Mouse (Mus musculus) midbrain, embryonic 16.5 days (tissue): Measurements from ENCODE around the gene Enox1. TPM values are rescaled to one million over a fixed set of nuclear protein-coding genes. Genes with fewer than 3 reads are reported as not detected.

ENCODE experiments used
- ATAC-seq: fragments of 200-750 bp; cut with Nextera tagmentation; 2 replicates; pipeline ENCODE4 v1.8.0; 2017; ENCODE audit warnings: moderate TSS enrichment
- H3K27ac ChIP-seq: fragments of 300-500 bp; sonication (generic); 2 replicates; pipeline ENCODE4 v1.5.1; 2014; ENCODE audit warnings: mild to moderate bottlenecking, low read length, mixed read lengths
- H3K27me3 ChIP-seq: fragments of 300-500 bp; sonication (generic); 2 replicates; pipeline ENCODE4 v1.6.1; 2014; ENCODE audit warnings: low read depth, low read length, mixed read lengths; ENCODE audit not compliant: control insufficient read depth, insufficient read depth
- H3K36me3 ChIP-seq: fragments of 300-500 bp; sonication (generic); 2 replicates; pipeline ENCODE4 v1.6.1; 2014; ENCODE audit warnings: mild to moderate bottlenecking, low read length, moderate library complexity, mixed read lengths; ENCODE audit not compliant: control insufficient read depth, insufficient read depth
- H3K4me1 ChIP-seq: fragments of 300-500 bp; sonication (generic); 2 replicates; pipeline ENCODE4 v1.6.1; 2014; ENCODE audit warnings: mild to moderate bottlenecking, low read length, mixed read lengths; ENCODE audit not compliant: control insufficient read depth, insufficient read depth
- H3K4me2 ChIP-seq: fragments of 300-500 bp; sonication (generic); 2 replicates; pipeline ENCODE4 v1.6.1; 2014; ENCODE audit warnings: mild to moderate bottlenecking, low read length, mixed read lengths
- H3K4me3 ChIP-seq: fragments of 300-500 bp; sonication (generic); 2 replicates; pipeline ENCODE4 v1.5.1; 2014; ENCODE audit warnings: low read depth, mild to moderate bottlenecking, low read length, moderate library complexity, mixed read lengths
- H3K9ac ChIP-seq: fragments of 300-500 bp; sonication (generic); 2 replicates; pipeline ENCODE4 v1.6.1; 2014; ENCODE audit warnings: low read depth, low read length, mixed read lengths
- H3K9me3 ChIP-seq: fragments of 300-500 bp; sonication (generic); replicated peaks from 2 replicates; pipeline ENCODE4 v1.6.1; 2014; ENCODE audit warnings: mild to moderate bottlenecking, low read length, mixed read lengths; ENCODE audit not compliant: control insufficient read depth, poor library complexity, severe bottlenecking
- WGBS: fragments of 180-500 bp; shearing (Covaris S2); extraction: QIAGEN DNeasy Blood & Tissue Kit; methylation state at CpG from one replicate; pipeline ENCODE4 v1.1.7; 2014; 5-methylcytosine and 5-hydroxymethylcytosine counted together
- polyA plus RNA-seq: library from polyadenylated mRNA; unstranded; fragments of >200 nt; fragmentation: Nextera tagmentation; extraction: Ambion mirVana; gene quantifications from 2 replicates; pipeline ENCODE4 v1.2.1, GENCODE M21; 2015

Enox1 gene
- polyA plus RNA-seq, 1 experiment from 2014 or later = 42.8 TPM

DNA sequence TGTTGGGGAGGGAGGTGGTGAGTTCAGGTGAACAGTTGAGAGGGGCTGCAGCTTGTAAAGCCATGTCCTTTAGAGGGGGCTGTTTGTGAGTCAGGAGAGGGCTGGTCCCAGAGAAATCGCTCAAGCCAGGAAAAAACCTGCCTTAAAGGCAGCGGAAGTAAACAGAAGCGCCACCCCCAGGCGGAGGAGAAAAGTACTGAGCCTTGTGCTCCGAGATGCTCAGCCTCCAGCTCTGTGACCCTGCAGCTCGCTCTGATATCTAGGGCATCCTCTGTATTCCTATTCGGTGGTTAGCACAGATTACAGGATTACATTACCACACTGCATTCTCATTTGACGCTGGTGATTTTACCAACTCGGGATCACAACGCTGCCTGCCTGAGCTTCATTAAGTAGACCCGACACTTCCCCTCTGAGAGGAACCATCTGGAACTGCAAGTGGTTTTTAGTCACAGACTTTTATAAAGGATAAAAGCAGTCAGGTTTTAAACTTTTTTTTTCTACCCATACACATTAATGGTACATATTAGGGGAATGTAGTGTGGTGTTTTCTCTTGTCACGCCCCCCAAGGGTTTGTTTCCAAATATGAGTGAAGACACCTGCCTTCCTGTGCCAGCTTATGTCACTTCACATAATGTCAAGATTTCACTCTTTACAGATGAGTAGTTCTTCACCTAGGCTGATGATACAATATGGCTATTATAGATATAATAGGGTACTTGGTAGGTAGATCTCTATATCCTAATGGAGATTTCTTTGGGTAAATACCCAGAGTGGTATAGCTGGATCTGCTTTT is 552.0 kb downstream of the Enox1 start:
- Histone ChIP-seq H3K4me1 (no peaks in the 10 kb centered on the region; the same call in 1 of the 2 replicates), H3K4me2 (no peak overlapping the region), H3K9me3 (no peaks in the 10 kb centered on the region), H3K4me3 (no peak overlapping the region), H3K36me3 (no peaks in the 10 kb centered on the region), H3K9ac (no peak overlapping the region), H3K27me3 (no peaks in the 10 kb centered on the region), H3K27ac (no peak overlapping the region)
- 49% methylated on average over 12 of the region's 12 CpGs for WGBS
- ATAC-seq = no peak

DNA sequence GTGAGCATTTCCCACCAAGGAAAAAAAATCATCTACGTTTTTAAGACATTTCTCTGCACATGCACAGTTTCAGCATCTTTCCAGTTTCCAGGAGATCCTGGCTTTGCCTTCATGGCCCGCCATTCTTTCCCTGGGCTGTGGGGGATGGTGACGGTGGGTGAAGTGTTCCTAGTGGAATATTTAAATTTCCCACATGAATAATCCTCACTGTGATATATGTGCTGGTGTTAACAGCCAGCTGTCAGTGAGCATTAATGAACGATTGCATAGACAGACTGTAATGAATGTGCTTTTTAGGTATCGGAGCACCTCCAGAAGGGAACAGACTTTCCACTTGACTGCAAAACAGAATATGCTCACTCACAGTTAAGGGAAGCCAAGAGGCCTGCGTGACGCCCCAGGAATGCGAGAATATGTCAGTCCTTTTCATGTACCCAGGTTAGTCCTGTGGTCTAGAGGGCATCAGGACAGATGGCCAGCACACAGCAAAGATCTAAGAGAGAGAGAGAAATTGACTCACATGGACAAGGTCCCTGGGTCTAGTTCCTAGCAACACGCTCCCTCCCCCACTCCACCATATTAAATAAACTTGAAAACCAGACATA is 558.5 kb downstream of the Enox1 start:
- WGBS = 63% methylated on average over 9 of the region's 9 CpGs
- no peak overlapping the region for H3K4me2 ChIP-seq
- no peak overlapping the region for H3K4me3 ChIP-seq
- H3K27me3 ChIP-seq = no peaks in the 10 kb centered on the region
- ATAC-seq = no peak
- H3K27ac ChIP-seq = no peak overlapping the region
- no peaks in the 10 kb centered on the region for H3K4me1 ChIP-seq
- H3K9ac ChIP-seq = no peak overlapping the region
- no peaks in the 10 kb centered on the region; the same call in 1 of the 2 replicates for H3K9me3 ChIP-seq
- H3K36me3 ChIP-seq = peaks cover 5% of the 10 kb centered on the region; the same call in 1 of the 2 replicates

DNA sequence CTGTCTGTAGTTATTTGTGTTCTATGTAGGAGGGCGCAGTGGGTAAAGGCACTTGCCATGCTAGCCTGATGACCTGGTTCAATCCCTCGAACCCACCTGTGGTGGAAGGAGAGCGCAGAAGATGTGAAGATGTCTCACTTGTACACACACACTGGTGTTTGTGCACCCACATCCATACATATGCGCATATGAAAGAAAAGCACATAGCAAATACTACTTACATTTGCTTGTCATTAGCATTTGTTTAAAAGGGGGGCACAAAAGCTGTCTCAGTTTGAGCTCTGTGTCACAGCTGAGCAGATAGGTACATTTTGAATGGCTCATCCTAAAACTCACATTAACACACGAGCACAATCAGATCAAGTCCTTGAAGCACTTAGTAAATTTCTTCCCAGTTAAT is 560.4 kb downstream of the Enox1 start:
- ATAC-seq = no peak
- no peaks in the 10 kb centered on the region; the same call in 1 of the 2 replicates for H3K4me1 ChIP-seq
- H3K36me3 ChIP-seq = peaks cover 5% of the 10 kb centered on the region; the same call in 1 of the 2 replicates
- no peaks in the 10 kb centered on the region; the same call in 1 of the 2 replicates for H3K9me3 ChIP-seq
- H3K4me2 ChIP-seq = no peak overlapping the region
- no peak overlapping the region for H3K9ac ChIP-seq
- no peak overlapping the region for H3K27ac ChIP-seq
- H3K27me3 ChIP-seq = no peaks in the 10 kb centered on the region
- 85% methylated on average over 5 of the region's 5 CpGs for WGBS
- no peak overlapping the region for H3K4me3 ChIP-seq

DNA sequence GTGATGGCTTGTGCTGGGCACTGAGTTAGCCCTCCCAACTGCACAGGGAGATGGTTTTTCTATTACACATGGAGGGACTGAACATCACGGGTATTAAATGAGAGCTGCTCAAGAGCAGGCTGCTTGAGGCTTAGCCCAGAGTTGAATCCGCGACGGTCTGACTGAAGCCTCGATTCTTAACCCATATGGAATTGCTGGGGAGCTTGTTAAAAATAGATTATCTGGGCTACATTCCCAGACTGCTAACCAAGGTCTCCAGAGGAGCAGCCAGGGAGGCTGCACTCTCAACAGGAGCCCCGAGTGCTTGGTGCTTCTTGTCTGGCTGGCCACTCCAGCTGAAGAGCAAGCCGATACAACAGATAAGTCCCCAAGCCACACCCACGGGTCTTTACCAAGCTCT is 562.3 kb downstream of the Enox1 start:
- no peak for ATAC-seq
- no peak overlapping the region for H3K4me2 ChIP-seq
- no peaks in the 10 kb centered on the region; the same call in 1 of the 2 replicates for H3K4me1 ChIP-seq
- H3K9ac ChIP-seq = no peak overlapping the region
- no peak overlapping the region for H3K27ac ChIP-seq
- 62% methylated on average over 8 of the region's 8 CpGs for WGBS
- peaks cover 5% of the 10 kb centered on the region; the same call in 1 of the 2 replicates for H3K36me3 ChIP-seq
- H3K27me3 ChIP-seq = no peaks in the 10 kb centered on the region
- H3K9me3 ChIP-seq = no peaks in the 10 kb centered on the region; the same call in 1 of the 2 replicates
- H3K4me3 ChIP-seq = no peak overlapping the region

DNA sequence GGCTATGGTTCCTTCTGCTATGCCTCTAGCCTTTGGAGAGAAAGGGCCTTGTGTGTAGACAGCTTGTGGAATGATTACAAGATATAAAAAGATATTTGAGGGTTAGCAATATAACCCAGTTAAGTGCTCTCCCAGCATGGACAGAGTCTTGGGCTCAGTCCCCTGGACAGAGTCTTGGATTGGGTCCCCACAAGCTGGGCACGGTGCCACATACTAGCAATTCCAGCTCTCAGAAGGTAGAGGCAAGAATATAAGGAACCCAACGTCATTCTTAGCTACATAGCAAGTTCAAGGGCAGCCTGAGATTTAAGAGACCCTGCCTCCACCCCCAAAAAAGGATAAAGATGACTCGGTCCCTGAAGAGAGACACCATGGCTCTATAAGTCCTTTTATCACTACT is 581.5 kb downstream of the Enox1 start:
- WGBS = 86% methylated on average over 3 of the region's 3 CpGs
- Histone ChIP-seq H3K27ac (no peak overlapping the region), H3K4me3 (no peak overlapping the region), H3K27me3 (no peaks in the 10 kb centered on the region), H3K36me3 (no peaks in the 10 kb centered on the region), H3K9ac (no peak overlapping the region), H3K4me1 (no peaks in the 10 kb centered on the region), H3K9me3 (no peaks in the 10 kb centered on the region), H3K4me2 (no peak overlapping the region)
- no peak for ATAC-seq

DNA sequence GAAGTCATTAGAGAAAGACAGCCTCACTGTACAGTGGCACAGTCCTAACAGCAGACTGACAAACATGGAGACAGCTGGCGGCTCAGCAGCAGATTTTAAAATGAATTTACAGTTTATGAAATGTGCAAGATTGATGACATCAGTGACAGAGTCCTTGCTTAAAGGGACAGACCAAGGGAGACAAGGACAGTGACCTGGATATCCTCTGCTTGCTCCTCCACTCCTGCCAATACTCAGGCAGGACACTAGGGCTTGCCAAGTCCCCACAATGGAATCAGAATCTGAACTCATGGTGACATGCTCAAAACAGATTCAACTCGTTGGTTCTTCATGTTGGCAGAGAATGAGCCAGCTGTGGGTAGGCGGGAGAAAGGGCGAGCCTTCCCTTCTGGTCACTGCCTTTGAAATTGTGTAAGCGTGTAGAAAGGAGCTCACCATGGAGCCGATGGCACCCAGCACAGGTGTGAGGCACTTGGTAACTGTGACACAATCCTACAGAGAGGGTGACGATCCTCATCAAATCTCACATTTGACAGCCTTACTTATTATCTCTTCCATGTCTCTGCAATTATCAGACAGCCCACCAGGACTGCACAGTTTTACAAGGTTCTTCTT is 582.3 kb downstream of the Enox1 start:
- no peak overlapping the region for H3K4me3 ChIP-seq
- H3K4me2 ChIP-seq = no peak overlapping the region
- no peaks in the 10 kb centered on the region for H3K27me3 ChIP-seq
- H3K9me3 ChIP-seq = no peaks in the 10 kb centered on the region
- WGBS = 85% methylated on average over 7 of the region's 7 CpGs
- no peaks in the 10 kb centered on the region for H3K4me1 ChIP-seq
- no peak for ATAC-seq
- H3K36me3 ChIP-seq = no peaks in the 10 kb centered on the region
- H3K27ac ChIP-seq = no peak overlapping the region
- no peak overlapping the region for H3K9ac ChIP-seq

DNA sequence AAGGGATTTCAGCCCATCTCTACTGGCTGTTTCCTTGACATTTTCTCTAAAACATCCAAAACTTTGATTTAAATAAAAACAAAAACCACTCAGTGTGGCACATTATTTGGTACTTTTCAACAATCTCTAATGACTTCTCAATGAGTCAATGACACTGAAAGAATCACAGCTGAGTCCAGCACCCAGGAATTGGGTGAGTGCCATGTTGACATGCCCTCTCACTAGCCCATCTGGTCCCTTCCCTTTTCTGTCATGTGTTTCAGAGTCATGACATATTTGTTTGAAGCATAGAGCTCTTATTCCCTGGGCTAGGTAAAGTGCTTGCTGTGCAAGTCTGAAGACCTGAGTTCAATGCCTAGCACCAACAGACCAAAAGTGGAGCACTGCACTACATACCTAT is 582.8 kb downstream of the Enox1 start:
- ATAC-seq = no peak
- Histone ChIP-seq H3K4me2 (no peak overlapping the region), H3K27me3 (no peaks in the 10 kb centered on the region), H3K9ac (no peak overlapping the region), H3K36me3 (no peaks in the 10 kb centered on the region), H3K4me3 (no peak overlapping the region), H3K4me1 (no peaks in the 10 kb centered on the region), H3K27ac (no peak overlapping the region), H3K9me3 (no peaks in the 10 kb centered on the region)

DNA sequence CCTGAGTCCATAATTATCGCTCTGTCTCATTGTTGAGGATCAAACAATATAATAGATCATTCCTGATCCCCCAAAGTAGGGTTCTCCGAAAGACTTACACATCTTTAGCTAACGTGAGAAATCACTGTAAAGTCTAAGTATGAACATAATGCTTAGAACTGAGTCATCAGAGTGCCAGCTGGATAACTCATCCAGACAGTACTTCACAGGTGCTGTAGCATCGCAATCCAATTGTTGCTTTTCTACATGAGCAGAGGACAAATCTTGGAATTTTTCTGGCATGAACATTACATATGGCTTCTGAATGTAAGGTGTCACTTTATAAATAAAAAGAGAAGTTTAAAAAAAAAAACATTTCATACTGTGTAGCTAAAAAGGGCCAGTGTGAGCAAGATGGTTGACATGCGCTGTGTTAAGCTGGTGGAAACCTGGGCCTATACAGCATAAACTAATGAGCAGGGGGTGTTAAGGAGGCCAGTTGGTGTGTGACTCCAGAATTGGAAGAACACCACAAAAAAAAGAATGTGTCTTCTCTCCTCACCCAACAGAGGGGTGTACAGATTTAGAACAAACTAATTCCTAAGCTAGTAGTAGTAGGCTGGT is 588.2 kb downstream of the Enox1 start:
- 97% methylated on average over 5 of the region's 5 CpGs for WGBS

DNA sequence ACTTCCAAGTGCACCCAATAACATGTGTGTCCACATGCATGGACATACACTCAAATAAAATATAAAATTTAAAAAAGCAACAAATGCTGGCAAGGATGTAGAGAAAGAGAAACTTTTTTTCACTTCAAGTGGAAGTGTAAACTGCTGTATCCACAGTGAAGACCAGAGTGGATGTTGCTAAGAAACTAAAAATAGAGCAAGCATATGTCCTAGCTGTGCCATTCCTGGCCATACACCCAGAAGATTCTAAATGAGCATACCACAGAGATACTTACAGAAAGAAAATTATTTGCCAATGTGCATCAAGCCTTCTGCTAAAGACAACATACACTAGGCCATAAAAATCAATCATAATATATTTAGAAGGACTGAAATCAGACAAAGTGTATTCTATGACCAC is 592.4 kb downstream of the Enox1 start:
- Histone ChIP-seq H3K4me2 (no peak overlapping the region), H3K27me3 (no peaks in the 10 kb centered on the region), H3K9ac (no peak overlapping the region), H3K4me1 (no peaks in the 10 kb centered on the region), H3K27ac (no peak overlapping the region), H3K36me3 (no peaks in the 10 kb centered on the region), H3K9me3 (no peaks in the 10 kb centered on the region; the same call in 1 of the 2 replicates), H3K4me3 (no peak overlapping the region)
- no peak for ATAC-seq

More for the DNA sequence above, 588.2 kb downstream of the Enox1 start:
- Histone ChIP-seq H3K36me3 (no peaks in the 10 kb centered on the region), H3K27me3 (no peaks in the 10 kb centered on the region), H3K9me3 (no peaks in the 10 kb centered on the region), H3K27ac (no peak overlapping the region), H3K4me2 (no peak overlapping the region), H3K4me1 (no peaks in the 10 kb centered on the region), H3K4me3 (no peak overlapping the region), H3K9ac (no peak overlapping the region)
- no peak for ATAC-seq
